Mouse (Mus musculus) liver, adult 2 months (tissue): ENCODE measurements around the gene Grb14.

ENCODE experiments used
- CTCF ChIP-seq: fragments of 200-500 bp; IDR thresholded peaks from 2 replicates; pipeline ENCODE4 v1.5.1; 2011; ENCODE audit warnings: low read depth, low read length, control low read depth
- POLR2A ChIP-seq: fragments of 200-500 bp; IDR thresholded peaks from 2 replicates; pipeline ENCODE4 v1.6.1; 2011; ENCODE audit warnings: low read length, control low read depth; ENCODE audit not compliant: insufficient read depth; ENCODE audit errors: extremely low read depth

DNA sequence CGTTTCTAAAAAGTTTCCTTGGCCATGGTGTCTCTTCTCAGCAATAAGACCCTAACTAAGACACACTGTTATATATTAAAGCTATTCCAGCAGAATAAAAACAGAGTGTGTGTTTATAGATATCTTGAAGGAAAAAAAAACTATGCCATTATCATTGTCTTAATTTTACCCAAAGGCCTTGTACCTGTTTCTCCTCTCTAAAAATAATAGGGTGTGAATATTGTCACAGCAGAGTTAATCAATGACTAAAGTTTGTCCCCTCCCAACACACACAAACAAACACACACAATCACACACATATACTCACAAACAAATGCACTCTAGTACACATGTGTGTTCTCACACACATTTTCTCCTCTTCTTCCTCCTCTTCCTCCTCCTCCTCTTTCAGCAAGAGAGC, at the start of gene Grb14:
- TF ChIP-seq POLR2A, result no peak
- no peak for TF ChIP-seq CTCF
